8 mouse cellular contexts compared by ENCODE assay signal in the genomic region with DNA sequence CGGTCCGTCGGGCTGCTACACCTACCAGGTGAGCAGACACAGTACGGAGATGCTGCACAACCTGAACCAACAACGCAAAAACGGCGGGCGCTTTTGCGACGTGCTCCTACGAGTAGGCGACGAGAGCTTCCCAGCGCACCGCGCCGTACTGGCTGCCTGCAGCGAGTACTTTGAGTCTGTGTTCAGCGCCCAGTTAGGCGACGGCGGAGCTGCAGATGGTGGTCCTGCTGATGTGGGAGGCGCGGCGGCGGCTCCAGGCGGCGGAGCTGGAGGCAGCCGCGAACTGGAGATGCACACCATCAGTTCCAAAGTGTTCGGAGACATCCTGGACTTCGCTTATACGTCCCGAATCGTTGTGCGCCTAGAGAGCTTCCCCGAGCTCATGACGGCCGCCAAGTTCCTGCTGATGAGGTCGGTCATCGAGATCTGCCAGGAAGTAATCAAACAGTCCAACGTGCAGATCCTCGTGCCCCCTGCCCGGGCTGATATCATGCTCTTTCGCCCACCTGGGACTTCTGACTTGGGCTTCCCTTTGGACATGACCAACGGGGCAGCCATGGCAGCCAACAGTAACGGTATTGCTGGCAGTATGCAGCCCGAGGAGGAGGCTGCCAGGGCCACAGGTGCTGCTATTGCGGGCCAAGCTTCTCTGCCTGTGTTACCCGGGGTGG. TPM values are rescaled to one million over a fixed set of nuclear protein-coding genes. Genes with fewer than 3 reads are reported as not detected.
DNase-seq lines count a peak whose midpoint lies in the region; ATAC-seq and TF ChIP-seq lines count a peak whose summit lies in the region.

No protein-coding gene starts in this region.

- H3K27me3 ChIP-seq in kidney, adult 2 months (replicated peaks; ENCODE audit: control insufficient read depth, insufficient read depth, low read length), result no peaks in the 10 kb centered on the region
- H3K27me3 ChIP-seq in limb, embryonic 13.5 days, result no peaks in the 10 kb centered on the region
- no peaks in the 10 kb centered on the region for H3K27me3 ChIP-seq in midbrain, embryonic 16.5 days (ENCODE audit: control insufficient read depth, insufficient read depth, low read depth, low read length)
- no peaks in the 10 kb centered on the region for H3K27me3 ChIP-seq in splenic B cell, adult 2 months (ENCODE audit: control insufficient read depth, insufficient read depth, low read length, poor library complexity, severe bottlenecking)

- WGBS in lung, adult 2 months, result under 1% methylated on average over 50 of the region's 50 CpGs
- 2% methylated on average over 50 of the region's 50 CpGs for WGBS in kidney, adult 2 months
- under 1% methylated on average over 50 of the region's 50 CpGs for WGBS in limb, embryonic 13.5 days
- 0% methylated on average over 49 of the region's 50 CpGs for WGBS in midbrain, embryonic 16.5 days

- ATAC-seq in limb, embryonic 13.5 days (ENCODE audit: low FRiP score, low read depth), result no peak
- ATAC-seq in midbrain, embryonic 16.5 days, result no peak

- peaks cover 17% of the 10 kb centered on the region for H3K4me1 ChIP-seq in lung, adult 2 months (ENCODE audit: control insufficient read depth, insufficient read depth, low read length)
- peaks cover 18% of the 10 kb centered on the region for H3K4me1 ChIP-seq in kidney, adult 2 months (ENCODE audit: control insufficient read depth, insufficient read depth, low read length)
- H3K4me1 ChIP-seq in limb, embryonic 13.5 days, result peaks cover 45% of the 10 kb centered on the region
- peaks cover 52% of the 10 kb centered on the region for H3K4me1 ChIP-seq in midbrain, embryonic 16.5 days (ENCODE audit: control insufficient read depth, insufficient read depth, low read length)

- no peaks in the 10 kb centered on the region for H3K9me3 ChIP-seq in limb, embryonic 13.5 days
- no peaks in the 10 kb centered on the region for H3K9me3 ChIP-seq in midbrain, embryonic 16.5 days (replicated peaks; ENCODE audit: control insufficient read depth, low read length, poor library complexity, severe bottlenecking)

- peak overlapping the region; percentile 91 for H3K27ac ChIP-seq in kidney, adult 2 months (ENCODE audit: insufficient read depth, low read depth, low read length)
- peak overlapping the region; percentile 100 for H3K27ac ChIP-seq in limb, embryonic 13.5 days
- H3K27ac ChIP-seq in midbrain, embryonic 16.5 days (ENCODE audit: low read length), result peak overlapping the region; percentile 100

- TF ChIP-seq CTCF in lung, adult 2 months (IDR thresholded peaks at IDR 0.05; ENCODE audit: insufficient read depth, low read length), result no peak
- TF ChIP-seq CTCF in kidney, adult 2 months (conservative IDR thresholded peaks at IDR 0.05; ENCODE audit: insufficient read depth, insufficient read length, low read depth, low read length), result no peak

- intact Hi-C loops in gastrocnemius, postnatal 14 days (cut with DNase I; ENCODE audit: low total_unique reads), result no loop called here

- no peak for TF ChIP-seq POLR2A in lung, adult 2 months (IDR thresholded peaks at IDR 0.05; ENCODE audit: borderline replicate concordance, extremely low read depth, low read depth, low read length)
- no peak for TF ChIP-seq POLR2A in kidney, adult 2 months (IDR thresholded peaks at IDR 0.05; ENCODE audit: low read depth, low read length)

- H3K4me2 ChIP-seq in limb, embryonic 13.5 days (replicated peaks), result peak overlapping the region; percentile 100
- peak overlapping the region; percentile 91 for H3K4me2 ChIP-seq in midbrain, embryonic 16.5 days (ENCODE audit: low read length)

- peak overlapping the region; percentile 83 for H3K4me3 ChIP-seq in lung, adult 2 months (replicated peaks; ENCODE audit: extremely low read depth, low read depth, low read length)
- H3K4me3 ChIP-seq in kidney, adult 2 months (ENCODE audit: insufficient read depth, low read depth, low read length), result peak overlapping the region; percentile 92
- H3K4me3 ChIP-seq in limb, embryonic 13.5 days, result peak overlapping the region; percentile 83
- H3K4me3 ChIP-seq in midbrain, embryonic 16.5 days (ENCODE audit: low read depth, low read length), result peak overlapping the region; percentile 71

- H3K9ac ChIP-seq in limb, embryonic 13.5 days, result peak overlapping the region; percentile 95
- peak overlapping the region; percentile 99 for H3K9ac ChIP-seq in midbrain, embryonic 16.5 days (ENCODE audit: low read depth, low read length)

- H3K36me3 ChIP-seq in kidney, adult 2 months (ENCODE audit: control insufficient read depth, insufficient read depth, low read length), result peaks cover 7% of the 10 kb centered on the region; the same call in 1 of the 2 replicates
- peaks cover 29% of the 10 kb centered on the region for H3K36me3 ChIP-seq in limb, embryonic 13.5 days
- peaks cover 8% of the 10 kb centered on the region for H3K36me3 ChIP-seq in midbrain, embryonic 16.5 days (ENCODE audit: control insufficient read depth, insufficient read depth, low read length)
- H3K36me3 ChIP-seq in splenic B cell, adult 2 months (ENCODE audit: control insufficient read depth, insufficient read depth, low read length, poor library complexity, severe bottlenecking), result peaks cover 2% of the 10 kb centered on the region; the same call in 1 of the 2 replicates

- DNase-seq in lung, adult 2 months, result peak; percentile 58
- DNase-seq in lung, postnatal 25 days (ENCODE audit: low spot score), result no peak
- DNase-seq in cerebellum, postnatal 36 days, result peak; percentile 60 to 61
- DNase-seq in gastrocnemius, postnatal 14 days, result peak; percentile 38
- peak; percentile 50 for DNase-seq in kidney, adult 2 months
- peak; percentile 44 for DNase-seq in splenic B cell, adult 2 months (ENCODE audit: low read depth, low spot score)

RNA-seq across cellular contexts. Expression of gene Patz1, which starts 2.1 kb away (rescaled TPM):
- 40.3 and 50.9 TPM in 2 replicates for polyA plus RNA-seq in lung, adult 2 months (2012; rRNA removed)
- total RNA-seq in gastrocnemius, postnatal 14 days (2021), result 10 to 100 TPM; 11.8 to 12.8 TPM
- polyA plus RNA-seq in kidney, adult 2 months (2012; rRNA removed), result 36.3 and 43.1 TPM in 2 replicates
- polyA plus RNA-seq in limb, embryonic 13.5 days (2015; fragmentation: Nextera tagmentation; extraction: Ambion mirVana), result 45.5 and 48.7 TPM in 2 replicates
- polyA plus RNA-seq in midbrain, embryonic 16.5 days (2015; fragmentation: Nextera tagmentation; extraction: Ambion mirVana), result 41.6 and 52.0 TPM in 2 replicates

RNA-seq across cellular contexts. Expression of gene Drg1, which starts 24.6 kb away (rescaled TPM):
- 20.1 and 21.5 TPM in 2 replicates for polyA plus RNA-seq in lung, adult 2 months (2012; rRNA removed)
- total RNA-seq in gastrocnemius, postnatal 14 days (2021), result 10 to 100 TPM; 38.9 to 40.4 TPM
- 25.4 and 28.4 TPM in 2 replicates for polyA plus RNA-seq in kidney, adult 2 months (2012; rRNA removed)
- 226 and 231 TPM in 2 replicates for polyA plus RNA-seq in limb, embryonic 13.5 days (2015; fragmentation: Nextera tagmentation; extraction: Ambion mirVana)
- 212 and 223 TPM in 2 replicates for polyA plus RNA-seq in midbrain, embryonic 16.5 days (2015; fragmentation: Nextera tagmentation; extraction: Ambion mirVana)

RNA-seq across cellular contexts. Expression of gene Pik3ip1, which starts 39.4 kb away (rescaled TPM):
- polyA plus RNA-seq in lung, adult 2 months (2012; rRNA removed), result 23.2 and 38.3 TPM in 2 replicates
- 10 to 100 TPM; 10.4 to 13.0 TPM for total RNA-seq in gastrocnemius, postnatal 14 days (2021)
- polyA plus RNA-seq in kidney, adult 2 months (2012; rRNA removed), result 8.5 and 12.6 TPM in 2 replicates
- polyA plus RNA-seq in limb, embryonic 13.5 days (2015; fragmentation: Nextera tagmentation; extraction: Ambion mirVana), result 15.7 and 17.2 TPM in 2 replicates
- polyA plus RNA-seq in midbrain, embryonic 16.5 days (2015; fragmentation: Nextera tagmentation; extraction: Ambion mirVana), result 22.8 and 29.5 TPM in 2 replicates
